Mouse (Mus musculus) CD4-positive naive resting alpha-beta T cell, adult 76 days (primary cell): Measurements from ENCODE around the gene Gsdma2. TPM values are rescaled to one million over a fixed set of nuclear protein-coding genes. Genes with fewer than 3 reads are reported as not detected.

Experiments used
- total RNA-seq: library from RNA; stranded (reverse); gene quantifications from one replicate; pipeline ENCODE4 v1.2.4, GENCODE M21; 2023

Gene Gsdma2
- not detected for total RNA-seq

GRCm38 (mm10) chr11:98646459-98646858, at the start of gene Gsdma2:
TSS of gene Gsdma2 (plus strand) at chr11:98646759.

GRCm38 (mm10) chr11:98597991-98598390, 48.6 kb upstream of the Gsdma2 start, which contains the start of gene Lrrc3c:
TSS of gene Lrrc3c (plus strand) at chr11:98598291.

GRCm38 (mm10) chr11:98625611-98626410, 20.7 kb upstream of the Gsdma2 start, which contains the start of the genes Gm12355 and Gsdma3:
TSS of gene Gm12355 (minus strand) at chr11:98625661.
TSS of gene Gsdma3 (plus strand) at chr11:98626360.

GRCm38 (mm10) chr11:98664091-98664490, 17.5 kb downstream of the Gsdma2 start, which contains the start of gene Gsdma:
TSS of gene Gsdma (plus strand) at chr11:98664351.

GRCm38 (mm10) chr11:98681786-98682745, 35.5 kb downstream of the Gsdma2 start, which contains the start of gene Psmd3:
TSS of gene Psmd3 (plus strand) at chr11:98682554.

GRCm38 (mm10) chr11:98701213-98701670, 54.7 kb downstream of the Gsdma2 start, which contains the start of gene Csf3:
TSS of gene Csf3 (plus strand) at chr11:98701263.

Other genes starting within 250 kb of the Gsdma2 start
- 9.3 TPM for gene Pgap3, start 246.3 kb upstream of the Gsdma2 start, total RNA-seq
- 0.15 TPM for gene Erbb2, start 234.3 kb upstream of the Gsdma2 start, total RNA-seq
- 44.5 TPM for gene Mien1, start 207.8 kb upstream of the Gsdma2 start, total RNA-seq
- 2.7 TPM for gene Grb7, start 200.4 kb upstream of the Gsdma2 start, total RNA-seq
- gene Ikzf3, start 100.7 kb upstream of the Gsdma2 start, total RNA-seq, result 154 TPM
- 3.7 TPM for gene Zpbp2, start 95.7 kb upstream of the Gsdma2 start, total RNA-seq
- gene Ormdl3, start 59.4 kb upstream of the Gsdma2 start, total RNA-seq, result 19.4 TPM
- gene Lrrc3c, start 48.5 kb upstream of the Gsdma2 start, total RNA-seq, result not detected
- 21.9 TPM for gene Gm12355, start 21.1 kb upstream of the Gsdma2 start, total RNA-seq
- 0.64 TPM for gene Gsdma3, start 20.4 kb upstream of the Gsdma2 start, total RNA-seq
- gene Gsdma, start 17.6 kb downstream of the Gsdma2 start, total RNA-seq, result not detected
- 77.8 TPM for gene Psmd3, start 35.8 kb downstream of the Gsdma2 start, total RNA-seq
- not detected for gene Csf3, start 54.5 kb downstream of the Gsdma2 start, total RNA-seq
- gene Med24, start 82.7 kb downstream of the Gsdma2 start, total RNA-seq, result 77.9 TPM
- 30.2 TPM for gene Thra, start 93.9 kb downstream of the Gsdma2 start, total RNA-seq
- 4.3 TPM for gene Nr1d1, start 128.6 kb downstream of the Gsdma2 start, total RNA-seq
- 107 TPM for gene Msl1, start 148.8 kb downstream of the Gsdma2 start, total RNA-seq
- gene Casc3, start 158.1 kb downstream of the Gsdma2 start, total RNA-seq, result 108 TPM
- gene Rapgefl1, start 190.0 kb downstream of the Gsdma2 start, total RNA-seq, result 0.62 TPM
- 47.8 TPM for gene Wipf2, start 216.9 kb downstream of the Gsdma2 start, total RNA-seq